Mouse (Mus musculus) liver, embryonic 12.5 days (tissue): Measurements from ENCODE around the gene Gm13278. TPM values are rescaled to one million over a fixed set of nuclear protein-coding genes. Genes with fewer than 3 reads are reported as not detected.

Source experiments
- polyA plus RNA-seq: library from polyadenylated mRNA; unstranded; fragments of >200 nt; fragmentation: Nextera tagmentation; extraction: Ambion mirVana; gene quantifications from 2 replicates; pipeline ENCODE4 v1.2.1, GENCODE M21; 2016

Gm13278 gene
- polyA plus RNA-seq, 1 experiment from 2014 or later = not detected

Other genes starting within 250 kb of the Gm13278 start
- not detected in 2 replicates for gene Ifna15, start 233.3 kb upstream of the Gm13278 start, polyA plus RNA-seq
- not detected in 2 replicates for gene Ifna14, start 219.8 kb upstream of the Gm13278 start, polyA plus RNA-seq
- gene Ifna9, start 199.2 kb upstream of the Gm13278 start, polyA plus RNA-seq = not detected in 2 replicates
- not detected in 2 replicates for gene Ifna12, start 188.2 kb upstream of the Gm13278 start, polyA plus RNA-seq
- gene C87499, start 157.1 kb upstream of the Gm13278 start, polyA plus RNA-seq = not detected in 2 replicates
- gene Ifna13, start 147.1 kb upstream of the Gm13278 start, polyA plus RNA-seq = not detected in 2 replicates
- gene Ifna16, start 114.6 kb upstream of the Gm13278 start, polyA plus RNA-seq = not detected in 2 replicates
- not detected in 2 replicates for gene Ifna2, start 107.6 kb upstream of the Gm13278 start, polyA plus RNA-seq
- not detected in 2 replicates for gene Ifnab, start 100.2 kb upstream of the Gm13278 start, polyA plus RNA-seq
- gene Gm26566, start 69.7 kb upstream of the Gm13278 start, polyA plus RNA-seq = 0.29 and 0.43 TPM in 2 replicates
- gene Klhl9, start 69.1 kb upstream of the Gm13278 start, polyA plus RNA-seq = 38.0 and 38.7 TPM in 2 replicates
- not detected in 2 replicates for gene Gm13271, start 36.7 kb upstream of the Gm13278 start, polyA plus RNA-seq
- not detected in 2 replicates for gene Gm13283, start 31.4 kb upstream of the Gm13278 start, polyA plus RNA-seq
- not detected in 2 replicates for gene Gm13290, start 17.7 kb upstream of the Gm13278 start, polyA plus RNA-seq
- not detected in 2 replicates for gene Gm13289, start 14.6 kb upstream of the Gm13278 start, polyA plus RNA-seq
- not detected in 2 replicates for gene Gm13272, start 11.7 kb upstream of the Gm13278 start, polyA plus RNA-seq
- gene Ifnz, start 9.4 kb upstream of the Gm13278 start, polyA plus RNA-seq = not detected in 2 replicates
- gene Gm13276, start 5.8 kb upstream of the Gm13278 start, polyA plus RNA-seq = not detected in 2 replicates
- gene Gm13277, start 2.9 kb upstream of the Gm13278 start, polyA plus RNA-seq = not detected in 2 replicates
- gene Gm13275, start 2.9 kb downstream of the Gm13278 start, polyA plus RNA-seq = not detected in 2 replicates
- not detected in 2 replicates for gene Gm13279, start 5.8 kb downstream of the Gm13278 start, polyA plus RNA-seq
- gene Gm13285, start 8.1 kb downstream of the Gm13278 start, polyA plus RNA-seq = 0.13 and 0.22 TPM in 2 replicates
- gene Gm13287, start 11.7 kb downstream of the Gm13278 start, polyA plus RNA-seq = not detected in 2 replicates
- gene Gm13288, start 14.0 kb downstream of the Gm13278 start, polyA plus RNA-seq = not detected in 2 replicates
- not detected in 2 replicates for gene Ifna7, start 24.7 kb downstream of the Gm13278 start, polyA plus RNA-seq
- gene Ifna11, start 28.4 kb downstream of the Gm13278 start, polyA plus RNA-seq = not detected in 2 replicates
- gene Ifna6, start 35.9 kb downstream of the Gm13278 start, polyA plus RNA-seq = not detected in 2 replicates
- not detected in 2 replicates for gene Ifna5, start 44.0 kb downstream of the Gm13278 start, polyA plus RNA-seq
- not detected in 2 replicates for gene Ifna4, start 50.3 kb downstream of the Gm13278 start, polyA plus RNA-seq
- not detected in 2 replicates for gene Ifna1, start 58.5 kb downstream of the Gm13278 start, polyA plus RNA-seq
- gene Ifne, start 88.7 kb downstream of the Gm13278 start, polyA plus RNA-seq = not detected in 2 replicates